Mouse (Mus musculus): ENCODE results near the gene Fam90a1a.
A peak's percentile ranks its signal among the peaks of the same experiment; 100 is the strongest.

DNA sequence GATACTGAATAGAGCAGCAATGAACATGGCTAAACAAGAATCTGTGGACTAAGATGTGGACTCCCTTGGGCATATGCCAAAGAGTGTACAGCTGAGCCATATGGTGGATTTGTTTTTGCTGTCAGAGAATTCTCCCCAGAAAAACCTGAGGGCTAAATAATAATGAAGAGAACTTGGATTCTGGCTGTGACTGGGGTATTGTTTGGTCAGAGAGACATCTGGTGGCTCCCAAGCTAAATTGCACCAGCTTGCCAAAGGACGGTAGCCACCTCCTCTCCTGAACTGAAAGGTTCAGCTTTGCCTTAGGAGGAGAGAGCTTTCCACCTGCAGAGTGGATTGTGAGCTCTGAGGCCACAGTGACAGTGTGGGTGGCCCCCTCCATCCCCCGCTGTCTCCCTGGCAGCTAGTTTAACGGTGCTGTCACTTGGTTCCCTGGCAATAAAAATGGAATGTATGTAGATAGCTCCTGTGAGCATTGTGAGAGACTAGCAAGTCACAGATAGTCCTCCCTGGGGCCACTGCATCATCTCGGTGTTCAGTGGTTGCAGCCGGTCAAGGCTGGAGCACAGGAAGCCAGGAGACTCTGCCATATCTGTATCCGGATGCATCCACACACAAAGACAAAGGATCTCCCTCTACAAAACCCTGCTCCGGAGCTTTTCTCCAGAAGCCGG lies 23.3 kb downstream of the Fam90a1a start:
- TF ChIP-seq CTCF (IDR thresholded peaks at IDR 0.05 in 2 of 3, conservative IDR thresholded peaks at IDR 0.05 in 1 of 3; ENCODE audit: control insufficient read depth in 1 of 3, insufficient read depth in 1 of 3, low read depth in 2 of 3, low read length in 3 of 3, poor library complexity in 1 of 3, severe bottlenecking in 1 of 3): peak; percentile 9 to 32 (median 21); a peak in 3 of 6 replicates
- no peak for TF ChIP-seq POLR2A (IDR thresholded peaks at IDR 0.05; ENCODE audit: control insufficient read depth in 1 of 2, insufficient read depth in 1 of 2, low read depth in 1 of 2, low read length in 2 of 2, poor library complexity in 1 of 2)
- no peak for TF ChIP-seq USF2 (IDR thresholded peaks at IDR 0.05; ENCODE audit: borderline replicate concordance in 1 of 2, insufficient read depth in 1 of 2, low read depth in 1 of 2, low read length in 2 of 2)
